Mouse (Mus musculus): ENCODE data around the gene Mcam. TPM values are rescaled to one million over a fixed set of nuclear protein-coding genes. Genes with fewer than 3 reads are reported as not detected.

Gene Mcam
- total RNA-seq, 2 experiments from 2014 or later, result 0.60 to 0.77 TPM

GRCm38 (mm10) chr9:44192312-44192711 lies 58.0 kb downstream of the Mcam start:
- ATAC-seq (replicated peaks; ENCODE audit: low FRiP score, poor library complexity, severe bottlenecking), result no peak

Other genes with a start within 250 kb of the Mcam start
- 1.5 and 9.0 TPM in 2 replicates for gene Thy1, start 91.1 kb upstream of the Mcam start, total RNA-seq (2015; ENCODE audit: low replicate concordance)
- gene Thy1, start 91.1 kb upstream of the Mcam start, total RNA-seq (2017; ENCODE audit: low replicate concordance), result 5.0 TPM in 1 of 2 replicates, not detected in the other
- gene Usp2, start 67.4 kb upstream of the Mcam start, total RNA-seq (2015; ENCODE audit: low replicate concordance), result 1.0 and 1.3 TPM in 2 replicates
- 0.28 and 5.7 TPM in 2 replicates for gene Usp2, start 67.4 kb upstream of the Mcam start, total RNA-seq (2017; ENCODE audit: low replicate concordance)
- gene Mfrp, start 32.7 kb upstream of the Mcam start, total RNA-seq (2015; ENCODE audit: low replicate concordance), result not detected in 2 replicates
- not detected in 2 replicates for gene Mfrp, start 32.7 kb upstream of the Mcam start, total RNA-seq (2017; ENCODE audit: low replicate concordance)
- 2.1 TPM in 1 of 2 replicates, not detected in the other for gene C1qtnf5, start 27.2 kb upstream of the Mcam start, total RNA-seq (2015; ENCODE audit: low replicate concordance)
- gene C1qtnf5, start 27.2 kb upstream of the Mcam start, total RNA-seq (2017; ENCODE audit: low replicate concordance), result not detected in 2 replicates
- not detected in 2 replicates for gene Gm49380, start 21.0 kb upstream of the Mcam start, total RNA-seq (2015; ENCODE audit: low replicate concordance)
- gene Gm49380, start 21.0 kb upstream of the Mcam start, total RNA-seq (2017; ENCODE audit: low replicate concordance), result not detected in 2 replicates
- 11.1 and 23.6 TPM in 2 replicates for gene Rnf26, start 21.0 kb upstream of the Mcam start, total RNA-seq (2015; ENCODE audit: low replicate concordance)
- gene Rnf26, start 21.0 kb upstream of the Mcam start, total RNA-seq (2017; ENCODE audit: low replicate concordance), result 13.5 and 15.6 TPM in 2 replicates
- gene Cbl, start 99.6 kb downstream of the Mcam start, total RNA-seq (2015; ENCODE audit: low replicate concordance), result 43.7 and 46.9 TPM in 2 replicates
- gene Cbl, start 99.6 kb downstream of the Mcam start, total RNA-seq (2017; ENCODE audit: low replicate concordance), result 14.6 and 35.3 TPM in 2 replicates
- not detected in 2 replicates for gene Ccdc153, start 106.2 kb downstream of the Mcam start, total RNA-seq (2015; ENCODE audit: low replicate concordance)
- not detected in 2 replicates for gene Ccdc153, start 106.2 kb downstream of the Mcam start, total RNA-seq (2017; ENCODE audit: low replicate concordance)
- gene Pdzd3, start 117.0 kb downstream of the Mcam start, total RNA-seq (2015; ENCODE audit: low replicate concordance), result not detected in 2 replicates
- gene Pdzd3, start 117.0 kb downstream of the Mcam start, total RNA-seq (2017; ENCODE audit: low replicate concordance), result not detected in 2 replicates
- 2.7 and 5.6 TPM in 2 replicates for gene Nlrx1, start 134.1 kb downstream of the Mcam start, total RNA-seq (2015; ENCODE audit: low replicate concordance)
- 0.98 and 11.2 TPM in 2 replicates for gene Nlrx1, start 134.1 kb downstream of the Mcam start, total RNA-seq (2017; ENCODE audit: low replicate concordance)
- 20.8 and 24.2 TPM in 2 replicates for gene Abcg4, start 154.1 kb downstream of the Mcam start, total RNA-seq (2015; ENCODE audit: low replicate concordance)
- gene Abcg4, start 154.1 kb downstream of the Mcam start, total RNA-seq (2017; ENCODE audit: low replicate concordance), result 18.1 and 18.8 TPM in 2 replicates
- gene Hinfp, start 171.2 kb downstream of the Mcam start, total RNA-seq (2015; ENCODE audit: low replicate concordance), result 2.5 and 4.6 TPM in 2 replicates
- 8.4 and 14.6 TPM in 2 replicates for gene Hinfp, start 171.2 kb downstream of the Mcam start, total RNA-seq (2017; ENCODE audit: low replicate concordance)
- gene C2cd2l, start 185.8 kb downstream of the Mcam start, total RNA-seq (2015; ENCODE audit: low replicate concordance), result 13.4 and 16.3 TPM in 2 replicates
- gene C2cd2l, start 185.8 kb downstream of the Mcam start, total RNA-seq (2017; ENCODE audit: low replicate concordance), result 14.1 and 17.0 TPM in 2 replicates
- gene Dpagt1, start 191.6 kb downstream of the Mcam start, total RNA-seq (2015; ENCODE audit: low replicate concordance), result 9.2 and 17.1 TPM in 2 replicates
- 4.9 and 5.7 TPM in 2 replicates for gene Dpagt1, start 191.6 kb downstream of the Mcam start, total RNA-seq (2017; ENCODE audit: low replicate concordance)
- 45.2 and 69.0 TPM in 2 replicates for gene H2afx, start 200.2 kb downstream of the Mcam start, total RNA-seq (2015; ENCODE audit: low replicate concordance)
- 159 and 219 TPM in 2 replicates for gene H2afx, start 200.2 kb downstream of the Mcam start, total RNA-seq (2017; ENCODE audit: low replicate concordance)
- 3,498 and 3,777 TPM in 2 replicates for gene Hmbs, start 209.8 kb downstream of the Mcam start, total RNA-seq (2015; ENCODE audit: low replicate concordance)
- gene Hmbs, start 209.8 kb downstream of the Mcam start, total RNA-seq (2017; ENCODE audit: low replicate concordance), result 2,796 and 3,284 TPM in 2 replicates
- 7.7 and 8.2 TPM in 2 replicates for gene Vps11, start 227.2 kb downstream of the Mcam start, total RNA-seq (2015; ENCODE audit: low replicate concordance)
- 7.8 and 12.1 TPM in 2 replicates for gene Vps11, start 227.2 kb downstream of the Mcam start, total RNA-seq (2017; ENCODE audit: low replicate concordance)
- 12.1 and 14.0 TPM in 2 replicates for gene Hyou1, start 245.0 kb downstream of the Mcam start, total RNA-seq (2015; ENCODE audit: low replicate concordance)
- gene Hyou1, start 245.0 kb downstream of the Mcam start, total RNA-seq (2017; ENCODE audit: low replicate concordance), result 16.7 and 18.1 TPM in 2 replicates

Measured in erythroblast, adult 5-6 weeks (primary cell).